Mouse (Mus musculus) lung, postnatal 25 days (tissue): ENCODE data around the gene 2810006K23Rik.
"Not testable (repeated sequence)": the region's sequence is repeated elsewhere in the genome, so short reads cannot be mapped to it uniquely, and the experiment has no call there.

Experiments used
- DNase-seq: peaks from one replicate; pipeline ENCODE4 v3.0.0; 2022; ENCODE audit warnings: low spot score

Gene 2810006K23Rik

DNA sequence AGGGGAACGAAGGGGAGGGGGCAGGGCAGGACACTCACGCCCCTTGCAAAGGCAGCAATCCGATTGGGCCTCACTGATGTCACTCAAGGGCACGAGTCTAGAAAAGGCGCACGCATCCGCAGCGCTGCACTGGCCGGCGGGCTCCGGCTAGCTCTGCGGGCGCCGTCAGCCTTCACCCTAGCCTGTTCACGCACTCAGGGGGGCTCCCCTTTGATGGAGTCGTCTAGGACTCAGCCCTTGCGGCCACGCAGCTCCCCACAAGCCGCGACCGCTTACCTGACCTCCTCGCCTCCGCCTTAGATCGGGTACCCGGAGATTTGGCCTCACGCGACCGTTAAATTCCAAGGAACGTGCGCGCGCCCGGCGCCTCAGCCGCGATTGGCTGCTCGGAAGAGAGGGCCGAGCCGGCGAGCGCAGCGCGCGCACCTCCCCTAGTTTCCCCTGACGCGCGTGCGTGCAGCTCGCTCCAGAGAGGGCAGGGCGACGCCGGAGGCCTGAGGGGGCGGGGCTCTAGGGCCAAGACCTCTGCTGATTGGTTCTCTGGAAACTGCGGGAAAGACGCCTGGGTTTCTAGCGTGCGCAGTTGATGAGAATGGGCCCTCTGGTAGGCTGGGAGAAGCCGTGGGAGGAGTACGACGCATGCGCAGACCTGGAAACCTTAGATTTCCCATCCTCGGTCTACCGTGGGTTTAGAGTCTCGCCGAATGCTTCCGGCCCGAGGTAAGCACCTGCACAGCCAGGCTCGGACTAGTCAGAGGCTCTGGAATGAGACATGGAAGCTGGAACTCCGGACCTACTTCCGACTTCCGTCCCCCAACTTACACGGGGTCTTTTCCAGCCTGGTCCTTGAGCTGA lies at the start of gene 2810006K23Rik, which contains the start of gene Mphosph9:
TSS of gene 2810006K23Rik (plus strand) at position 580 of the 855 bp plus-strand sequence.
TSS of gene Mphosph9 (minus strand) at position 463 of the 855 bp plus-strand sequence.
- peak; percentile 100 for DNase-seq

DNA sequence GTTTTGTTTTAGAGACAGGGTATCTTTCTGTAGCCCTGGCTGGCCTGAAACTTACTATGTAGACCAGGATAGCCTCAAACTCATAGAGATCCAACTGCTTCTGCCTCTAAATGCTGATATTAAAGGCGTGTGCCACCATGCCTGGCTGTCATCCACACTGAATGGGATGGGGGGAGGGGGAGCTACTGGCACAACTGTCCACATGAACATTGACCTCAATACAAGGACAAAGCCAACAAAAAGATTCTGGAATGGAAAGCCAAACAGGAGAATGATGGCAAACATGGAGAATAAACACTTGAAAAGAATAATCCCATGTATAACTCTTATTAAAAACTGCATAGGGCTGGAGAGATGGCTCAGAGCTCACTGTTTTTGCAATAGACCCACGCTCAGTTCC lies 45.0 kb upstream of the 2810006K23Rik start:
- no peak for DNase-seq

- DNase-seq = peak; percentile 24
Measured at GRCm38 (mm10) chr5:124284330-124284729, 43.6 kb upstream of the 2810006K23Rik start.

DNA sequence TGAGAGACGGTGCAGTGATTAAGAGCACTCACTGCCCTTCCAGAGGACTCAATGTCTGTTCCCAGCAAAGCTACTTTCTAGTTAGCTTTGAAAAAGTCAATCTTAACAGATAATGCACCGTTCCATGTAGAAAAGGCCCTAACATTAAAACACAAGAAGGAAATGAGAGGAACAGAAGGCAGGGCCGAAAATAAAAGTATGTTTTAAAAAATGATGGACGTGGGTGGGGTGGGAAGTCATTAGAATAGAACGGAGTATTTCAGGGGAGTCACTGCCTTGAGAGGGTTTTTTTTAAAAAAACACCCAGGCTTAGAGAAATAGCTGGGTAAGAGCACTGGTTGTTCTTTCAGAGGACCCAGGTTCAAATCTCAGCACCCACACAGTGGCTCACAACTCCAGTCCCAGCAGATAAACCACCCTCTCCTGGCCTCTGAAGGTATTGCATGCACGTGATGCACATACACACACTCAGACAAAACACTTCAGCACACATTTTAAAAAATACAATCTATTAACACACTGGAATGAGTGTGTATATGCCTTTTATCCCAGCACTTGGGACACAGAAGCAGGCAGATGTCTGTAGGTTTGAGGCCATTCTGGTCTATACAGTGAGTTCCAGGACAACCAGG lies 40.2 kb upstream of the 2810006K23Rik start:
- no peak for DNase-seq

DNA sequence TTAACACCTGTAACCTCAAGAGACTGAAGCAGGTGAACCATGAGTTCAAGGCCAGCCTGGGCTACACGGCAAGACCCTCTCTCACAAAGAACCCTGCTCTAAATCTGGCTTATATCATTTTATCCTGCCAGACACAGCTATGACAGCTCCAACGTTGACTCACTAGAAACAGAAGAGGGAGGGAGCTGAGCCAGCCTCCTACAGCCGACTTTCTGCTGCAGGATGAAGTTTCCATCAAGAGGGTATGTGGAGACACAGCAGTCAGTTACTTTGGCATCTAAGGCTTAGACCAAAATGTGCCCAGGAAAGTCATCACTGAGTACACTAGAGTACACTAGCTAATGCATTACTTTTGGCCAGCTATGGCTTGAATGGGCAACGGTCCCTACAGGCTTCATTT lies 37.7 kb upstream of the 2810006K23Rik start:
- DNase-seq = no peak

- DNase-seq = no peak
Measured at GRCm38 (mm10) chr5:124293967-124294366, 33.9 kb upstream of the 2810006K23Rik start.

GRCm38 (mm10) chr5:124296475-124296874 lies 31.4 kb upstream of the 2810006K23Rik start:
- DNase-seq = no peak

DNA sequence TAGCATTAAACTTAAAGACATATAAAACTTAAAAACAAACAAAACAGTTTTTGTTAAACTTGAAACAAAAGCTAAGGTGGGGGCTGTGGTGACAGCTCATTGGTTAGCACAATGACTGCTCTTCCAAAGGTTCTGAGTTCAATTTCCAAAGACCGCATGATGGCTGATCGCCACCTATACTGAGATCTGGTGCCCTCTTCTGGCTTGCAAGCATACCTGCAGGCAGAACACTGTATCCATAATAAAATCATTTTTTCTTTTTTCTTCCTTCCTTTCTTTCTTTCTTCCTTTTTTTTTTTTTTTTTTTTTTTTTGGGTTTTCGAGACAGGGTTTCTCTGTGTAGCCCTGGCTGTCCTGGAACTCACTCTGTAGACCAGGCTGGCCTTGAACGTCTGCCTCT lies 28.6 kb upstream of the 2810006K23Rik start:
- DNase-seq = peak; percentile 9

GRCm38 (mm10) chr5:124300132-124300531 lies 27.8 kb upstream of the 2810006K23Rik start:
- no peak for DNase-seq

- DNase-seq = not testable (repeated sequence)
Measured at GRCm38 (mm10) chr5:124302853-124303252, 25.0 kb upstream of the 2810006K23Rik start.

DNA sequence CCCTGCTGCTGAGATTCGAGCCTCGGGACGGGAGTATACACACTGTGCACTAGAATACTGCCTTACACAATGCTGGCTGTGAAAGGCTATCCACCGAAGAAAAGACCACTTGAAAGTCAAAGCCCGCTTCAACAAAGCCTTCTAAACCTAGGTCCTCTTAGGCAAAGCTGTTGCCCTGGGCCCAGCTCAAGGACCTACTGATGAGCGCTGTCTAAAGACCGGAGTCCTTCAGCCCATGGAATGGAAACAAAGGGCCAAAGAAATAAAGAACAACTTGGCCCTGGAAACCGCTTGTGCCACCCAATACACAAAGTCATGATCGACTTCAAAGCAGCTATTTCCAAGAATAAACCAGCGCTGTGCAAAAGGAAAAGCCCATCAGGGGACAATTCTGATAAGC lies 18.7 kb upstream of the 2810006K23Rik start:
- no peak for DNase-seq

DNA sequence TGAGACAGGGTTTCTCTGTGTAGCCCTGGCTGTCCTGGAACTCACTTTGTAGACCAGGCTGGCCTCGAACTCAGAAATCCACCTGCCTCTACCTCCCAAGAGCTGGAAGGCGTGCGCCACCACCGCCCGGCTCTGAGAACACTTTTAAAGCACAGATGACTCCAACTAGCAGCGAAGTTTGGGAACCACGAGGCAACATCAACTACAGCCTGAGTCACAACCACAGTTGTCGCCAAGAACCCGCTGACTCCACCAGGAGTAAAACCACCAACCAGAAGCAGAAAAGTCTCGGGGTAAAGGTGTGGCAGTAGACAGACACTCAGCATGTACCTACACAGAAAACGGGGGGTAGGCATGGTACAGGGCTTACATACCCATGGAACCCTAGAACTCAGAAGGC lies 17.8 kb upstream of the 2810006K23Rik start:
- DNase-seq = no peak

GRCm38 (mm10) chr5:124315498-124315897 lies 12.4 kb upstream of the 2810006K23Rik start:
- no peak for DNase-seq

DNA sequence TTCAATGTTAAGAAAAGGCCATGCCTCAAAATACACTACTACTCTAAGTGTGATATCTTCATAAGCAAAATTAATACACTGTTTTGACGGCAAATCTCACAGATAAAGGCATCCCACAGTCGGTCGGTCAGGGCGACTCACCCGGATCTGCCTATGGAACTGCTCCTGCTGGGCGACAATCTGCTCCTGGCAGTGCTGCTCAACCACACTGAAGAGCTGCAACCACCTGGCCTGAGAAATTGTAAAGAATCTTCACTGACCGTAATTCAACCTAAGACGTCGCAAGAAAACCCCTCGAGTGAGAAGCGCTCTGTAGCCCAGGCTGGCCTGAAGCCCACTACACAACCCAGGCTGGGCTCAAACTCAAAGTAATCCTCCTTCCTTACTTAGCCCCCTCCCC lies 11.9 kb upstream of the 2810006K23Rik start:
- DNase-seq = no peak

- DNase-seq = no peak
Measured at GRCm38 (mm10) chr5:124317648-124318047, 10.2 kb upstream of the 2810006K23Rik start.

DNA sequence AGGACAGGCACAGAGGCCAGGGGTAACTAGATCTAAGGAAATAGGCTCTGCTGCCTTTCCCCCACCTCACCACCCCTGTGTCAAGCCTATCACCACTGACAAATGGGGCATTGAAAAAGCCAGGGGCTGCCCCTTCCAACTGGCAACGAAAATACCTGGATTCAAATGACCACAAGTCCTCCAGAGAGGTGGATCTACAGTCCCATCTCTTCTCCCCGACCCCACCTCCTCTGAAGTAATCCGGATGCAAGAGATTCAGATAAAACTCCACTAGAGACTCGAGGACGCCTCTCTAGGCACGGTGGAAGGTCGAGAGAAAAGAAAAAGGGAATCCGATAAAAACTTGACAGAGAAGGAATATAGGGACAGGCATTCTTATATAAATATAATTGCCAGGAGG lies 1.1 kb upstream of the 2810006K23Rik start:
- DNase-seq = no peak

DNA sequence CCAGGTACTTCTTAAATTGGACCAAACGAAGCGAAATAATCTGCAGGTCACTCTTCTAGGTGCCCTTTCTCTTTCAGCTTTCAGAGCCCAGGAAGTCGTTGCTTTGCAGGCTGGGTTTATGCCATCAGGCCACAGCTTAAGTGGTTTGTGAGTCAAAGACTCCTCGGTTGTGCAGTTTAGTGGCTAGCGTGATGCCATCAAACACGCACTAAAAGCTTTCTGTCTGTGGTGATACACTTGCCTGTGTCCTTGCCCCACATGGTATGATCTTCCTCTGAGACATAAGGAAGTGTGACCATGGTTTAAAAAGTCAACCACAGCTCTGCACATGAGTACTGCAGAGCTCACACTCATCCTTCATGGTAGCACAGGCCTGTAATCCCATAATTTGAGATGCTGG lies 2.2 kb downstream of the 2810006K23Rik start:
- DNase-seq = no peak

DNA sequence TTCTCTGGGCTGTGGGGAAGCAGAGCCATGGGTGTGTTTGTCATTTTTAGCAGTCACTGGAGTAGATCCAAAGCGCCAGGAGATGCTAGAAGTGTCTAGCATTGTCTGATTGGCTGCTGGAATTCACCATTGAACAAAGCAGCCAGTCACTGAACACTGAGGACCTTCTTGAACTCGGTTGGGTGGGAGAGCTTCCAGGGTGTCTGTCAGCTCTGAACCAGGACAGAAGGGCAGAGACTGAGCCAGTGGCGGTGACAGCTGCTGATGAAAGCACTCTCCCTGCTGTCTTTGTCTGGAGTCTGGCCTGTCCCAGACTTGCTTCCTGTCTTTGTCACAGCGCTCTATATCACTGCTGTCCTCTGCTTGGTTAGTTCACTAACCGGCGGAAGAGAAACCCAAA lies 6.5 kb downstream of the 2810006K23Rik start:
- DNase-seq = peak; percentile 61

DNA sequence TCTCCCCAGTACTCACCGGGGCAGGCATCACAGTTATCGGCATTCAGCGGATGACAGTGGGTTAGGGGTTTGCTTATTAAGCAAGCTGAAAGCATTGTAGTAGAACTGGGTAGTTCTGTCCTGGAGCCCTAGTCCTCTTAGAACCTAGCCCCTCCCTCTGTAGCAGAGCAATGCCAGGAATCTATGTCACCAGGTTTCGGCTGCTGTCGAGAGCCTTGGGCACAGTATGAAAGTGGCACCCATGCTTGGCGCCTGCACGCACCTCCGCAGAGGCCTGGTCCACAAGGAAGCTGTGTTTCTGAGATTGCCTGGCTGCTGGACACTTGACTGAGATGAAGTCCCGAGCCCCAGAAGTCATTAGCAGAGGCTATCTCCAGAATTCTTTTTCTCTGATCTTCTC lies 9.2 kb downstream of the 2810006K23Rik start:
- DNase-seq = no peak

DNA sequence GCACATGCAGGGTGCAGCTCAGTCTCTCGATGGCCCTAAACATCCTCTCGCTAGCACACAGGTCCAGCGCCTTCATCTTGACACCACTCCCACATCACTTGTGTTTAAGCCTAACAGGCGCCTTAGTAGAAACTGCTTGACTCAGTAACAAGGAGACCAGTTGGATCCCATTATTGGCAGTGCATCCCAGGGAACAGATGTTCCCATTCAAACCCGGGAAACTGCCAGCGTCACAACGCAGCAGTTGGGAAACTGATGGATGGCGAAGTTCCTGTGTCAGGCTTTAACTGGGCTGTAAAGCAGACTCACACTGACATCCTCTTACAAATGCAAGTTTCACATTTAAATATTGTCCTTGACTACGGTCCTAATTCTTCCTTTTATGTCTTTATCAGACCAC lies 10.0 kb downstream of the 2810006K23Rik start:
- DNase-seq = peak; percentile 56

DNA sequence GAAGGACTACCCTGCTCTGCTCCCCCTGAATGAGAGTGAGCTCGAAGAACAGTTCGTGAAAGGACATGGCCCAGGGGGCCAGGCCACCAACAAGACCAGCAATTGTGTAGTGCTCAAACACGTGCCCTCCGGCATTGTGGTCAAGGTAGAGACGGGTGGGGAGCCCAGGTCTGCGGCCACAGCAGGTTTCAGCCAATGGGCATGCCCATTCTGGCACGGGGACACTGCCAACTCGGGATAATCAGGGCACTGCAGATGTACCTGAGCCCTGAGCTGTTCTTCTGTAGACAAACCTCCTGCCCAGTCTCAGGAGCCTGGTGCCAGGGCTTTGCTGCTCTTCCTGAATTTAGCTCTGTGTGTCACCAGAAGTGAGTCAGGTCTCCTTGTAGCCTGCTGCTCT lies 10.9 kb downstream of the 2810006K23Rik start:
- no peak for DNase-seq

DNA sequence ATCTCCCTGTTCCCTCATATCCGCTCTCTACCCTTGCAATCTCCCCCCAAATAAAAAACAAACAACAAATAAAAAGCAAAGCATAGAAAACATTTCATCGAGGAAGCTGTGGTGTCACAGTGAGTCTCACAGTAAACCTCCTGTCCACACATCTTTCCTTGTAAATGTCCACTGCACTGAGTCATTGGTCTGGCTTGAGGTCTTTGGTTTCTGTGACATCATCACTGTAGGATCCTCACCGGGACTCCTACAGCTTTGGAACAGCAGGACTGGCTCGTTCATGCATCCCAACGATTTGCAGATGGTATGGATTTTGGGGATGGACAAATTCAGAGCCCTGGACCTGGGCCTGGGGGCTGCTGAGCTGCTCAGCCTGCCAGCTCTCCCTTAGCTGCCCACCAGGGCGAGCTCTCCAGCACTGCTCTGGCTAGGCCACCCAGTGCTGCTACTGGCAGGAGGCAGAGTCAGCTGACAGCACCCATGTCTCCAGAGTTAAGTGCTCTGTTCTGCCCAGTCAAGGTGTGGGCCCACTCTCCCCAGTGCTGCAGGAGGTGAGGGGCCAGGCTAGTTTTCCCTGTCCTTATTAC lies 14.0 kb downstream of the 2810006K23Rik start:
- DNase-seq = not testable (repeated sequence)

DNA sequence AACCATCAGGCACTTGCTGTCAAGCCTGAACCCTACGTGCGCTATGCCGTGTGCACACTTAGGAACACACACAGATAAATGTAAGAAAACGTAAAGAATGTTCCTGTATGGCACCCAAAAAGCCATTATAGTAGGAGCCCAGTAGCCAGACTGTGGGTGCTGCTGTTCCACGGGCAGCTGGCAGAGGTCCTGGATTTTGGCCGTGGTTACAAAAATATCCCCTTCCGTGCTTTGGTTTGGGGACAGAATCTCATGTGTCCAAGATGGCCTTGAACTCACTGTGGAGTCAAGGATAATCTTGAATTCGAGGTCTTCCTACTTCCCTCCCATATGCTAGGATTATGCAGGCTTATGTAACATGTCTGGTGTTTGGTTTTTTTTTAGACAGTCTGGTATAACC lies 15.0 kb downstream of the 2810006K23Rik start:
- no peak for DNase-seq
